22 mouse cellular contexts compared by ENCODE assay signal in the genomic region with DNA sequence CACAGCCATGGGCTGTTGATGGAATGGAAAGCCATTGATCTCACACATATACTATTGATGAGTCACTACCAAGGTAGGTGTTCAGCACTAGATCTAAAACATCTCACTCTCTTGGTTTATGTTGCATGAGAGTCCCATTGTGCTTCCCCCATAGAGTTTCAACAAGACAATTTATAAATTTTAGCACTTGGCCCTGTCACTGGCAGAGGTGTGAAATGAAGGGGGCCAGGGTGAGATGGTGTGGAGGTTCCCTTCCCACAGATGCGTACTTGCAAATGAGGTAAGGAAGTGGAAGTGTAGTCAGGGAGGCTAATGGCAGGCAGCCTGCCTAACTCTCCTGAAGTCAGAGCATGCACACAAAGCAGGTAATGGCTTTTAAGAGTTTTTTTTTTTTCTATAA.
DNase-seq lines count a peak whose midpoint lies in the region; ATAC-seq lines count a peak whose summit lies in the region.
"Had no signal": no experiment of that assay in that cellular context is flagged by ENCODE, and none has a peak within 500 bp of the region (broad histone marks: within the 10 kb centered on the region; RNA-seq: fewer than 3 reads in every experiment).

No protein-coding gene starts in this region.

- DNase-seq in forebrain, embryonic 10.5 days (ENCODE audit: extremely low spot score, low spot score), result no peak
- no peak for DNase-seq in liver, embryonic 11.5 days (ENCODE audit: low spot score)
- no peak for DNase-seq in cerebellum, adult 11 months
- DNase-seq in hindbrain, embryonic 11.5 days (ENCODE audit: low spot score), result no peak
- DNase-seq: adrenal gland, adult 8-10 months; adrenal gland, postnatal 36 days; B cell, adult 2 months; cerebellum, adult 18-20 months; cerebellum, adult 9-11 months; cerebellum, postnatal 36 days; gastrocnemius, postnatal 10 days; heart, postnatal 10 days; heart, postnatal 4 days had no signal

- no peak for ATAC-seq in forebrain, embryonic 15.5 days (replicated peaks)
- no peak for ATAC-seq in liver, embryonic 12.5 days
- no peak for ATAC-seq in liver, embryonic 11.5 days (replicated peaks; ENCODE audit: low FRiP score)
- ATAC-seq in liver, embryonic 16.5 days (ENCODE audit: low read depth), result no peak
- ATAC-seq in hindbrain, embryonic 11.5 days (ENCODE audit: low FRiP score), result no peak
- ATAC-seq: CD4-positive, CD25-positive, alpha-beta regulatory T cell, adult 4 months; forebrain, embryonic 13.5 days; hindbrain, postnatal 0 days had no signal

- no peak overlapping the region for H3K9ac ChIP-seq in forebrain, embryonic 15.5 days (replicated peaks)
- no peak overlapping the region for H3K9ac ChIP-seq in liver, embryonic 12.5 days
- no peak overlapping the region for H3K9ac ChIP-seq in liver, embryonic 11.5 days (ENCODE audit: low read depth, low read length)
- H3K9ac ChIP-seq in liver, embryonic 16.5 days (ENCODE audit: low read depth, low read length), result no peak overlapping the region
- H3K9ac ChIP-seq in hindbrain, embryonic 11.5 days (ENCODE audit: low read depth, low read length), result no peak overlapping the region
- H3K9ac ChIP-seq: embryonic facial prominence, embryonic 13.5 days; forebrain, embryonic 13.5 days; hindbrain, embryonic 13.5 days had no signal

- peaks cover 18% of the 10 kb centered on the region for H3K4me1 ChIP-seq in forebrain, embryonic 10.5 days
- H3K4me1 ChIP-seq in forebrain, embryonic 15.5 days, result no peaks in the 10 kb centered on the region
- peaks cover 71% of the 10 kb centered on the region for H3K4me1 ChIP-seq in liver, embryonic 12.5 days
- H3K4me1 ChIP-seq in liver, embryonic 11.5 days (replicated peaks; ENCODE audit: control insufficient read depth, insufficient read depth, low read length), result peaks cover 14% of the 10 kb centered on the region
- peaks cover 41% of the 10 kb centered on the region for H3K4me1 ChIP-seq in liver, embryonic 16.5 days (ENCODE audit: control insufficient read depth, low read depth, low read length)
- no peaks in the 10 kb centered on the region for H3K4me1 ChIP-seq in hindbrain, embryonic 11.5 days (replicated peaks; ENCODE audit: control insufficient read depth, insufficient read depth, low read length)
- H3K4me1 ChIP-seq: embryonic facial prominence, embryonic 13.5 days had no signal

- H3K4me3 ChIP-seq in forebrain, embryonic 10.5 days, result no peak overlapping the region
- no peak overlapping the region for H3K4me3 ChIP-seq in forebrain, embryonic 15.5 days
- no peak overlapping the region for H3K4me3 ChIP-seq in liver, embryonic 12.5 days
- H3K4me3 ChIP-seq in liver, embryonic 11.5 days (ENCODE audit: low read depth, low read length), result no peak overlapping the region
- no peak overlapping the region for H3K4me3 ChIP-seq in liver, embryonic 16.5 days (ENCODE audit: low read depth, low read length)
- no peak overlapping the region for H3K4me3 ChIP-seq in hindbrain, embryonic 11.5 days (ENCODE audit: low read depth, low read length)
- H3K4me3 ChIP-seq: embryonic facial prominence, embryonic 13.5 days; forebrain, embryonic 13.5 days; hindbrain, embryonic 13.5 days had no signal

- H3K27ac ChIP-seq in forebrain, embryonic 10.5 days, result peak overlapping the region; percentile 56; the same call in 1 of the 2 replicates
- no peak overlapping the region for H3K27ac ChIP-seq in forebrain, embryonic 15.5 days (replicated peaks)
- peak overlapping the region; percentile 93 for H3K27ac ChIP-seq in liver, embryonic 12.5 days
- H3K27ac ChIP-seq in liver, embryonic 11.5 days (ENCODE audit: low read depth, low read length), result no peak overlapping the region
- peak overlapping the region; percentile 25; the same call in 1 of the 2 replicates for H3K27ac ChIP-seq in liver, embryonic 16.5 days (ENCODE audit: low read length)
- no peak overlapping the region for H3K27ac ChIP-seq in hindbrain, embryonic 11.5 days (ENCODE audit: low read depth, low read length)
- H3K27ac ChIP-seq: embryonic facial prominence, embryonic 13.5 days; forebrain, embryonic 13.5 days; hindbrain, embryonic 13.5 days; hindbrain, postnatal 0 days had no signal

- no peaks in the 10 kb centered on the region for H3K36me3 ChIP-seq in forebrain, embryonic 10.5 days (replicated peaks)
- H3K36me3 ChIP-seq in forebrain, embryonic 15.5 days, result no peaks in the 10 kb centered on the region
- H3K36me3 ChIP-seq in liver, embryonic 12.5 days, result no peaks in the 10 kb centered on the region
- H3K36me3 ChIP-seq in liver, embryonic 11.5 days (ENCODE audit: control insufficient read depth, insufficient read depth, low read length), result no peaks in the 10 kb centered on the region
- no peaks in the 10 kb centered on the region for H3K36me3 ChIP-seq in liver, embryonic 16.5 days (ENCODE audit: control insufficient read depth, insufficient read depth)
- no peaks in the 10 kb centered on the region for H3K36me3 ChIP-seq in hindbrain, embryonic 11.5 days (ENCODE audit: control insufficient read depth, insufficient read depth, low read length)
- H3K36me3 ChIP-seq: embryonic facial prominence, embryonic 13.5 days; G1E; hindbrain, embryonic 13.5 days had no signal

- no peaks in the 10 kb centered on the region for H3K27me3 ChIP-seq in forebrain, embryonic 10.5 days (ENCODE audit: poor library complexity, severe bottlenecking)
- no peaks in the 10 kb centered on the region for H3K27me3 ChIP-seq in forebrain, embryonic 15.5 days
- no peaks in the 10 kb centered on the region for H3K27me3 ChIP-seq in liver, embryonic 12.5 days (replicated peaks)
- H3K27me3 ChIP-seq in liver, embryonic 11.5 days (replicated peaks; ENCODE audit: control insufficient read depth, insufficient read depth, low read length), result no peaks in the 10 kb centered on the region
- no peaks in the 10 kb centered on the region for H3K27me3 ChIP-seq in liver, embryonic 16.5 days (ENCODE audit: control insufficient read depth, insufficient read depth, low read depth, low read length)
- no peaks in the 10 kb centered on the region for H3K27me3 ChIP-seq in hindbrain, embryonic 11.5 days (ENCODE audit: control insufficient read depth, insufficient read depth, low read length)
- H3K27me3 ChIP-seq: embryonic facial prominence, embryonic 13.5 days; forebrain, embryonic 13.5 days; hindbrain, embryonic 13.5 days had no signal

- WGBS in forebrain, embryonic 10.5 days, result 92% methylated on average over 1 of the region's 1 CpGs
- WGBS in forebrain, embryonic 15.5 days, result 80% methylated on average over 1 of the region's 1 CpGs
- WGBS in liver, embryonic 12.5 days (ENCODE audit: insufficient replicate concordance), result 82% methylated on average over 1 of the region's 1 CpGs
- 88% methylated on average over 1 of the region's 1 CpGs for WGBS in liver, embryonic 11.5 days
- WGBS in liver, embryonic 16.5 days (ENCODE audit: insufficient replicate concordance), result 89% methylated on average over 1 of the region's 1 CpGs
- 85% methylated on average over 1 of the region's 1 CpGs for WGBS in hindbrain, embryonic 11.5 days

- H3K4me2 ChIP-seq in forebrain, embryonic 15.5 days (replicated peaks), result no peak overlapping the region
- no peak overlapping the region for H3K4me2 ChIP-seq in liver, embryonic 12.5 days
- H3K4me2 ChIP-seq in liver, embryonic 11.5 days, result no peak overlapping the region
- H3K4me2 ChIP-seq in liver, embryonic 16.5 days (ENCODE audit: low read depth, low read length), result no peak overlapping the region
- no peak overlapping the region for H3K4me2 ChIP-seq in hindbrain, embryonic 11.5 days (replicated peaks; ENCODE audit: low read depth, low read length)
- H3K4me2 ChIP-seq: embryonic facial prominence, embryonic 13.5 days; forebrain, embryonic 13.5 days; hindbrain, embryonic 13.5 days had no signal

- no peaks in the 10 kb centered on the region for H3K9me3 ChIP-seq in forebrain, embryonic 10.5 days
- H3K9me3 ChIP-seq in forebrain, embryonic 15.5 days, result no peaks in the 10 kb centered on the region
- no peaks in the 10 kb centered on the region for H3K9me3 ChIP-seq in liver, embryonic 12.5 days (replicated peaks)
- H3K9me3 ChIP-seq in liver, embryonic 11.5 days (ENCODE audit: control insufficient read depth, low read length), result no peaks in the 10 kb centered on the region
- H3K9me3 ChIP-seq in liver, embryonic 16.5 days (replicated peaks; ENCODE audit: control insufficient read depth, low read length), result no peaks in the 10 kb centered on the region
- no peaks in the 10 kb centered on the region for H3K9me3 ChIP-seq in hindbrain, embryonic 11.5 days (ENCODE audit: control insufficient read depth, low read length)
- H3K9me3 ChIP-seq: embryonic facial prominence, embryonic 13.5 days; forebrain, embryonic 13.5 days; G1E; hindbrain, embryonic 13.5 days had no signal

Comparison
In these comparisons a context has a peak if more than half of its experiments do, and no peak if none do; other contexts are left out.
1. H3K27ac ChIP-seq: peak in forebrain, embryonic 10.5 days (single experiment), liver, embryonic 12.5 days (single experiment) and liver, embryonic 16.5 days (single experiment); none in forebrain, embryonic 15.5 days (single experiment), liver, embryonic 11.5 days (single experiment) and hindbrain, embryonic 11.5 days (single experiment).